Mouse (Mus musculus) cortical plate, adult 2 months (tissue): Measurements from ENCODE around the gene Vmn2r34. TPM values are rescaled to one million over a fixed set of nuclear protein-coding genes. Genes with fewer than 3 reads are reported as not detected.
"Not testable (repeated sequence)": the region's sequence is repeated elsewhere in the genome, so short reads cannot be mapped to it uniquely, and the experiment has no call there.

Experiments
- H3K27ac ChIP-seq: fragments of 200-500 bp; 2 replicates; pipeline ENCODE4 v1.5.1; 2012; ENCODE audit warnings: low read length, control low read depth, inconsistent platforms; ENCODE audit not compliant: insufficient read depth
- H3K4me1 ChIP-seq: fragments of 200-500 bp; 2 replicates; pipeline ENCODE4 v1.6.1; 2011; ENCODE audit warnings: low read length; ENCODE audit not compliant: control insufficient read depth, insufficient read depth
- H3K4me3 ChIP-seq: fragments of 200-500 bp; 2 replicates; pipeline ENCODE4 v1.5.1; 2011; ENCODE audit warnings: mild to moderate bottlenecking, low read length, control low read depth; ENCODE audit not compliant: insufficient read depth
- polyA plus RNA-seq: library from polyadenylated mRNA; depleted of rRNA; stranded (reverse); fragments of >200 nt; gene quantifications from 2 replicates; pipeline ENCODE4 v1.2.3, GENCODE M21; 2012; rRNA removed

Gene Vmn2r34
- not detected in 2 replicates for polyA plus RNA-seq

DNA sequence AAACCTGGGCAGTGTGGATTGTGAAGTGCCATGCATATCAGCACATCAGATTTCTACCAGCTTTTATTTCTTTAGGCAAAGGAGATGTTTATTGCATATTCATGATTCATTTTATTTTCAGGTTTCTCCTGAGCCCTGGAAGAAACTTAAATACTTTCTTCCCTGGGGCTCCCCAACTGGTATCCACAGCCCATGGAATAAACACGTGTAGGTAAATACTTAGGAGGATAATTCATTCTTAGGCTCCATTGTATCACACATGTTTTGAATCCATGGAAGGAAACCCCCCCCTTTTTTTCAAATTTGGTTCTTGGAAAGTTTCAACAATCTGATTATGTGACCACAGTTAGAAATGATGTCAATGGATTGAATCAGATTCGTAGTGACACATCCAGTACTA lies at the start of gene Vmn2r34:
TSS of gene Vmn2r34 (minus strand) at position 101 of the 400 bp plus-strand sequence.
- H3K4me3 ChIP-seq, H3K4me1 ChIP-seq: not testable (repeated sequence)

DNA sequence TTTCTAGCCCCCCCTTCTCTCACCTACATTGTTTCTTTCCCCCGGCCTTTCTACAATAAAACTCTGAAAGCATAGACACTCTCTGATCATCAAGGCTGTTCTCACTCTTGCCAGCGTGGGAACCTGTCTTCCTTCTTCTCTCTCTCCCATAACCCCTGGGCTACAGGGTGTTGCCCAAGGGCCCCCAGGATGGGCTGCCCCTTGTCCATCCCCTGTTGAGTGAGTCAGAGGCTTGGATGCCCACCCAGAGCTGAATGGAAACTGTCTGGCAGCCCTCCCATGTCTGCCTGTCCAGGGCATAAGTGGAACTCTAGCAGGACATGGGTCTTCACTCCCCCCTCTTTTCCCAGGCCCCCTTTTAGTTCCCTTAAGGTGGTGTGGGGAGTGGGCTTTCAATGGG lies 15.3 kb downstream of the Vmn2r34 start:
- H3K4me3 ChIP-seq, H3K4me1 ChIP-seq, H3K27ac ChIP-seq: not testable (repeated sequence)

More for the DNA sequence above, at the start of gene Vmn2r34:
- H3K27ac ChIP-seq = not testable (repeated sequence)

Other genes starting within 250 kb of the Vmn2r34 start
- gene Vmn2r32, start 209.5 kb downstream of the Vmn2r34 start, polyA plus RNA-seq = not detected in 2 replicates
- gene Vmn2r33, start 122.7 kb downstream of the Vmn2r34 start, polyA plus RNA-seq = not detected in 2 replicates
- not detected in 2 replicates for gene Vmn2r35, start 130.4 kb upstream of the Vmn2r34 start, polyA plus RNA-seq
- gene Vmn2r36, start 213.0 kb upstream of the Vmn2r34 start, polyA plus RNA-seq = not detected in 2 replicates